Mouse (Mus musculus) spleen, postnatal 14 days (tissue): ENCODE measurements around the gene Ssh3.

Experiments used
- DNase-seq, 2 experiments: peaks; one replicate each; pipeline ENCODE4 v3.0.0; 2021 to 2022; ENCODE audit warnings: low spot score in 2 of 2

Ssh3 gene

DNA sequence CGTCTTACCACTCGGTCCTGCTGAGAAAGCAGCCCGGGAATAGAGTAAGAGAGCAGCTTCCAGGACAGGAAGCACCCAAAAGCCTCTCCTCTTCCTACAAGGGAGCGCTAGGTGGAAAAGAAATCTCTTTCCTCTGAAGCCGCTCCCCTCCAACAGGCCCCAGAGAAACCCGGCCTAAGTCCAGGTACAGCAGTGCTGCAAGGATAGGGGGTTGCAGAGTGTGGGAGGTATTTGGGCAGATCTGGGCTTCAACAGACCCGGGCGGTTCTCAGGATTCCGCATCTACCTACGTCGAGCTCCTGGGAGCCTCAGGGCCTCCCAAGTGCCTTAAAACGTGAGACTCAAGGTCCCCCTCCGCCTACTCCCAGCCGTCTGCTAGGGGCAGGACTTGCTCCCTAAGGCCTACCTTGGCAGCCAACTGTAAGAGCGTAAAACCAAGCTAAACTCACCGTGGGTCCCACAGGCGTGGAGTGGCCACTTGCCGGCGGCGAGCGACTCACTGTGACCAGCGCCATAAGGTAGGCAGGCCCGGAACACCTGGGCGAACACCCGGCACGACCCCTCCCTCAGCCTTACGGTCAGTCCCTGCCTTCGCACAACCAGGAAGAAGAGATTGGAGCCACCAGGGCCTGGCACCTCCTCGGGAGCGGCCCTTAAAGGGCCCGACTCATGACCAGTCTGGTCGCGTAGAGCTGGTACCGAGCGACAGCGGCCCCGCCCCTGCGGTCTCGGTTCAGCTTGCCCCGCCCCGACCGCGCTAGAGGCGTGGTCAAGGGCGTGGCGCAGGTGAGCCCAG, at the start of gene Ssh3:
Ssh3 (minus strand) TSS at position 615 of the 796 bp plus-strand sequence.
- DNase-seq = peak; percentile 41 to 60

DNA sequence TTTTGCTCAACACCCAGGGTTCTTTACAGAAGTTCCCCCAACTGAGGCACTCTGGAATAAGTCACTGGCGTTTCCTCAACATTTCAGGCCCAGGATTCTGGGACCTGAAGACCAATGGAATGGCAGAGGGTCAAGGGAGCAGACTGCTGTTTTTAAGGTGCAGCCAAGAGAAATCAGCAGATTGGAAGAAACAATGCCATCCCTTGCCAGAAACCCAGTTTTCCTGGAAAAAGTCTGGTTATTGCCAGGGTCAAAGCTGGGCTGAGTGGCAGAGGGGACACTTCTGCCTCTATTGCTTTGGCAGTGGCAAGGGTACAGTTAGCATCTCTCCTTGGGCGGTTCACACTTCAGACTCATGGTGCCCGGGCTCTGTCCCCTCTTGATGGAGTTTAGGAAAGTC, 48.2 kb upstream of the Ssh3 start:
- DNase-seq = no peak

DNA sequence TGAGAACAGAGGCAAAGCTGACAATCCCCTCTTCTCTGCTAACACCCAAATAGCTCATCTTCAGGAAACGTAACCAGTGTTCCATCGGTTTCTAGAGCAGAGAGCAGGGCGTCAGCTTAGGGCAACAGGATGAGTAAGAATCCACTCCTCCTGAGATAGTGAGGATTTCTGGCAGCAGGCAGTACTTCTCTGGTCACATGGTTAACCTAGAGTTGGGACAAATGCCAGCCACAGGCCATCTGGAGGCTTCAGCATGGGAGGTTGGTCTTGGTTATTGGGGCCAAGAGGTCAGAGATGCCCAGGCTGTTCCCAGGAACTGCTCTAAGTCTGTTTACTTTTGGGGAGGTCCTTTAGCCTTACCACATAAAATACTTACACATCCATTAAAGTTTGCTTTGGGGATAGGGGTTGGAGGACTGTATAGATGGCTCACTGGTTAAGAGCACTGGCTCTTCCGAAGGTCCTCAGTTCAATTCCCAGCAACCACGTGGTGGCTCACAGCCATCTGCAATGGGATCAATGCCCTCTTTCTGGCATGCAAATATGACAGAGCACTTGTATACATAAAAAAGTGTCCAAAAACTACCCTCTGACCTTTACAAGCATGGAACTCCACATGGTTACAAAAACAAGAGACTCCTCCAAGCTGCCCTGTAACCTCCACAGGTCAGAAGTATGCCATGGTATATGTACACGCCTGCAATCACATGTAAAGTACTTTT, 46.4 kb upstream of the Ssh3 start:
- no peak for DNase-seq

DNA sequence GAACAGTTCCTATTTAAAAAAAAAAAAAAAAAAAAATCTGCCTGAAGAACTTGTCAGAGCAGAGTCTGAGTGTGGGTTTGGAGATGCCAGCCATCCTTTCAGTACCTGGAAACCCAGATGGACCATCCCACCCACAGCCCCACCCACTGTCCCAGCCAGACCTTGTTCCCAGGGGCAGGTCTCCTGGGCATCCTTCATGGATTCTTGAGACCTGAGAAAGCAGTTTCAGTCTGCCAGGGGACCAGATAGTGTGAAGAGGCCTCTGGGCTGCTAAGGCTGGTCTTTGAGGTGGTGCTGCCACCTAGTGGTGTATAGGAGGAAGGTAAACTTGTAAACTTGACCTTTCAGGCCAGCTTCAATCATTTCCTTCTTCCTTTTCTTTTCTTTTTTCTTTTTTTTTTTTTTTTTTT, 40.8 kb upstream of the Ssh3 start:
- no peak for DNase-seq

DNA sequence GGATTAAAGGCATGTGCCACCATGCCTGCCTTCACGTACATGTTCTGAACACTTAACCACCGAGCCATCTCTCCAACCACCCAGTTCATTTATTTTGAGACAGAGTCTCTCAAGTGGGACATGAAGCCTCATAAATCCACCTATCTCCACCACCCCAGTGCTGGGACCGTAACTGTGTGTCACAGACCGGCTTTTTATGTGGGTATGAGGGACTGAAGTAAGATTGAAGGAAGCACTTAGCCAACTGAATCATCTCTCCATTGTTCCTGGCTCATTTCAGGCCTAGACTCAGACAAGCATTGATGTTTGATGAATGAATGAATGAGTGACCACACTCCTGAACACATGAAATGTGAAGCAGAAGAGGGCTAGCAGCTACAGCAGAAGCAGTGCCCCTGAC, 40.3 kb upstream of the Ssh3 start:
- no peak for DNase-seq

DNA sequence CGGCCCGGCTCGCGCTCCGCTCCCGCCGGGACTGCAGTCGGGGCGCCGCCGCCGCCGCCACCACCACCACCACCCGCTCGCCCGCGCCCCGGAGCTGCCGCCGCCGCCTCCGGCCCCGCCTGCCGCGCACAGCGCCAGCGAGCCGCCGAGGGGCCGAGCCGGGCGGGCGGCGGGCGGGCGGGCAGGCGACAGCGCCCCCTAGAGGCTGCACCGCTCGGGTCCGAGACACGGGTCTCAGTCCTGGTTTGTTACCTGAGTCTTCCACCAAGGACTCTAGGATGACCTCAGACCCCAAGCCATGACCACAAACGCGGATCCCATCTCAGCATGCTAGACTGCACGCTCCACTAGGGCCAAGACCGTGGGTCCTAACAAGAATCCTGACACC, 37.2 kb upstream of the Ssh3 start, which contains the start of gene Grk2:
Grk2 (minus strand) TSS at position 33 of the 388 bp plus-strand sequence.
- peak; percentile 82 to 89 for DNase-seq

DNA sequence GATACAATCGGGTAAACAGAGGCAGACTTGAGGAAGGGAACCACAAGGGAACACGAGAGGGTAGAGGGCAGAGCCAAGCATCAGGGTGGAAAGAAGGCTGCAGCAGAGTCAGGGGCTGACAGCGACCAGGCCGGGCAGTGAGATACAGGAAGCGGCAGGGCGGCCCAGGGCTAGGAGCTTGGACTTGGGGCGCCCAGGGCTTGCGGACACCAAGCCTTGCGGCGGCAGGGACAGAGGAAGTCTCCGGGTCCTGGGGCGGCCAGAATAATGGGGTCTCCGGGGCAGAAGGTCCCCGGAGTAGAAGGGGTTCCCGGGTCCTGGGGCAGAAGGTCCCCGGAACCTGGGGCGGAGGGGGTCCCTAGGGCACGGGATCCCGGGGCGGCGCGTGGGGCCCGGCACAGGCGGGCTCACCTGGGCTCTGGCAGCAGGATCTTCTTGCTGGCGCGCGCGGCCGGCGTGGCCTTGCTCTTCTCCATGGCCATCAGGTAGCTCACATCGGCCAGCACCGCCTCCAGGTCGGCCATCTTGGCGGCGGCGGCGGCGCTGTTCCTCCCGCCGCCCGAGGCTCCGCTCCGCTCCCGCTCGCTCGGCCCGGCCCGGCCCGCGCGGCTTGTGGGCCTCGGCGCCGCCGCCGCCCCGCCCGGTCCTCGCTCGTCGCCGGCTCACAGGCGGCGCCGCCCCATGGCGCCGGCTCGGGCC, 36.7 kb upstream of the Ssh3 start:
- peak in 1 of 2 experiments; percentile 42 for DNase-seq

DNA sequence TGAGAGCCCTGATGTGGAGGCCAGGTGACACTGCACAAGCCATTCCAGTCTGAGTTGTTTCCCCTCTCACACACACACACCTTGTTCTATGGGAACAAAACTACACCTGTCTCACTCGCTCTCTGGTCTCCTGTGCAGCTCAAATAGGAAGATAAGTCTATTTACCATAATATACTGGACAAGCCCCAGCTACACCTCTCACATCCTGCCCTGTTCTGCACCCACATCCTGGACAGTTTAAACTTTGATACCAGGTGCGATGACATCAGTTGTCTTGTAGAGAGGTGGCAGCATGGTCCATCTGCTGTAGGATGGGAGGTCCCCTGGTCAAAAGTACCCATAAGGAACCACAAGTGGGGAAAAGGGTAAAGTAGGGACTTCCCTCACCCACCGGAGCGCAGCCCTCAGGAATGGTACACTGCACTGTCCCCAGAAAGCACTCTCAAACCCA, 35.9 kb upstream of the Ssh3 start:
- no peak for DNase-seq

DNA sequence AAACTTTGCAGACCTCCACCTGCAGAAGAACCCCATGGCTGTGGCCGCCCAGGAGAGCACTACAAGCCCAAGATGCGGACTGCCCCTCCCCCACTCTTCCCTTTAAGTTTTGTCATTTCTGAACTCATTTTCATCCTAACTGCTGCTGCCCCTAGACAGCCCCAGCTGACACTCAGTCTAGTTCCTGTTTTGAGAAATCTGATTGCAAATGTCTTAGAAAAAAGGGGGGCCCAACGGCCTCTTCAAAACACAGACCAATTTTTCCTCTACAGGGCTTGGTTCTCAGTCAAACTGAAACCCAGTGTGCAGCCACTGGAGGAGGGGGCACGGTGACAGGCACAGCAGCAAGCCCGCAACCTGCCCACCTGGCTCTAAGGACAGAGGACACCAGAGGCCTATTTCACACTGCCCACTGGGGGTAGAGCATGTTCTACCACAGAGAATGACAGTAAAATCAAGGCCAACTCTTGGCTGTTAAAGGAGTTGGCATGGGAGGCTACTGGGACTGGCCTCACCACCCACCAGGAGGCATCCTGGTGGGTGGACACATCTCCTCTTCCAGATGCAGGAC, 35.4 kb upstream of the Ssh3 start:
- DNase-seq = peak in 1 of 2 experiments; percentile 61

DNA sequence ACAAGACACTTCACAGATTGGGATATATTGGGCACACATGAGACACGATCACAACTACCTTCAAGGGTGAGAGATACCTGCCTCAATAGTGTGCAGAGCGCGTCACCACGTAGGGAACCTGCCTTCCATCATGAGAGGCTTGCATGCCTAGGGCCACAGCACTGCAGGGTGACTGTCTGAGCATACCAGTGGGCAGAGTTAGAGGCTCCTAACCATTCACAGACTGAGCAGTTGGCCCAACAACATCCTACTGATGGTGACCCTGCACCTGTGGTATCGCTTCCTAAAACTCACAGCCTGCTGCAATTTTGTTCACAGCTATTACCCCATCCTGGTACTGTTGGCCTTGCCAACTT, 34.6 kb upstream of the Ssh3 start:
- no peak for DNase-seq

DNA sequence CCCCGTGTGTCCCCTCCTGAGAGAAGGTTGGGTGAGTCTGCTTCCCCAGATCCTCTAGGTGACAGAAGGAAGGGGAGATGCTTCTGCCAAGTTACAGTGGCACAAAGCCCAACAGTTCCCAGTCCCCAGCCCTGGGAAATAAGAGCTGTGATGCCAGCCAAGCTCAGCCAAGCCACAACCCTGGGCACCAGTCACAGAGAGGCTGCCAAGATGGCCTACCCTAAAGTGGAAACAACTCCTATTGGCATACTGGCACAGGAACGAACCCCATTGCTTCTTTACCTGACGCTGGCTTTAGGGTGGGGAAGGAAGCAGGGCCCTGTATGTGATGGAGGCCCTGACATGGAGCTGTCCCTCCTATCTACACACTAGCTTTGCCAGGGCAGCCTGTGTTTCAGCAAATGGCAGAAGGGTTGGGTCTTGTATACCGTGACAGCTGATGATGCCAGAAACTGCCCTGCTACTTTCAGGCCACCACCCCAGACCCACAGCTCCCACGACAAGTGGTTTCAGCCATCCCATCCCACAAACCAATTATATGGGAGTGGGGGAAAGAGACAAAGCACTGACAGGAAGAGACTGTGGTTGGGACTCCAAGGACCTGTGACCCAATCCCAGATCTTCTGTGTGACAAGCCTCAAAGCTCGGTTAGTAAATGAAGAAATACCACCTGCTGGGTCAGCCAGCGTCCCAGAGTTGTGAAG, 34.1 kb upstream of the Ssh3 start:
- DNase-seq = no peak

DNA sequence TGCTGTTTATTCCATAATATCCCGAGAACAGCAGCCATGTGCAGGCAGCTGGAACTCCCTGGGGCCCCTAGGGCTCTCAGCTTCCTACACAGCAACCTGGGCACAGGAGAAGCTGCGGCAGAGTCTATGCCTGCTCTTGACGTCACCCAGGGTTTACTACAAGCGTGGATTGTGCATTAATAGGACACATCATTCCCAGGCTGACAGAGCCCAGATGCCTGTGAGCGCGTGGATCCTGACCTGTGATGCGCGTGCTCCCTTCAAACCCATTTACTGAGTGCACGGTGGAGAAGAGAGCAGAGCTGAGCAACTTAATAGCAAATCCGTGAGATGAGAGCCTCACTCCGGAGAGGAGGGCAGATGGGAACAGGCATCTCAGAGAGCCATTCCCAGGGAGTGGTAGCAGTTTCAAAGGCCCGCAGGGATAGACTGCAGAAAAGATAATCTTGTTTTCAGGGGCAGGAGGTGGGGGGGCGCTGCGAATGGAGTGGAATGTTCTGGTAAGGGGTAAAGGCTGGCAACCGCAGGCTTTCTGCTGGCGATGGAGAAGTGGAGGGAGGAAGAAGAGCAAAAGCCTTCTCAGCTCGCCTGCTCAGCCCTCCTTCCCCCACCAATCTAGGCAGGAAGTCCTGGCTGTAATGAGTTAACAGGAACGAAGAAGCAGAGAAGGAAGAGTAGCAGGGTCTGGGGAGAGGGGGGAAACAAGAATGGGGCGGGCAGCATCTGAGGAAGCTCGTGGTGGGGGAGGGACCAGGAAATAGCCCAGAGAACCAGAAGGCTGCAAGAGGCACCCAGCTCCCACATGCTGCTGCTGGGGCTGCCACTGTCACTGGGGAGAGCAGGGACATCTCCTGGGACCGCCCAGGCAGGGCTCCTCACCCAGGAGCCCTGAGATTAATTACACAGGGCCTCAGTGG, 33.0 kb upstream of the Ssh3 start:
- peak; percentile 53 to 62 for DNase-seq

DNA sequence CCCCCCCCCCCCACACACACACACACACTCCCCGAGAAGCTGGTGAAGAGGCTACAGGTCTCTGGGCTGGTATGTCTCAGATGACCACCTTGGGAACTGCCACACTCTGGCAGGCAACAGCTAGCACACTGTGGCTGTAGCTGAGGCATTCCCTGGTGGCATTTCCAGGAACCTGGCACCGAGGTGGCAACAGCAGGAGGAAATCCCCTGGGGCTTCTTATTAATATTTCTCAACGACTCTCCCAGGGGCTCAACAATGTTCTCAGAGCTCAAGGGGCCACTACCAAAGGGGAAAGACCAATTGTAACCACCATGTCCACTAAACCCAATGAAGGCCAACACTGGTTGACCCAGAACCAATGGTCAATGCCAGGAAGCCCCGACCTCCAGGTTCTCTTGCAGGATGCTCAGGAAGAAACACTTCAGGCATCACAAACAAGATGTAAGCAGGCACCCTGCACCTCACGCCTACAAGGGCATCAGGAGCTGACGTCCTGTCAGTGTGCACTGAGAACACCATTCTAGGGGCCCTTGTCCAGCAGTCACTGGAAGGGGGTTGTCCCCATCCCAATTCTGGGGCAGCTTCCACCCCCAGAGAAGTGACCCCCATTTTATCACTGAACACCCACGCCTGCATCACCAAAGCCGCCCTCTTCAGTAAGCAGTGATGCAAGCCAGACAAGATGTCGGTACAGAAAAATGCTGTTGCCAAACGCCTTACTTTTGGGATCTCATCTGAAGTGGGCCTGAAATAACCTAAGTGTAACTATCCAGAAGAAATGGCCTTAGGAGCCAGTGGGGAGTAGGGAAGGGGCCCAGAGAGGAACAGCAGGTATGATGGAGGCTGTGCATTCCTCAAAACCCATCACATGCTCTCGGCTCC, 32.1 kb upstream of the Ssh3 start:
- no peak for DNase-seq

DNA sequence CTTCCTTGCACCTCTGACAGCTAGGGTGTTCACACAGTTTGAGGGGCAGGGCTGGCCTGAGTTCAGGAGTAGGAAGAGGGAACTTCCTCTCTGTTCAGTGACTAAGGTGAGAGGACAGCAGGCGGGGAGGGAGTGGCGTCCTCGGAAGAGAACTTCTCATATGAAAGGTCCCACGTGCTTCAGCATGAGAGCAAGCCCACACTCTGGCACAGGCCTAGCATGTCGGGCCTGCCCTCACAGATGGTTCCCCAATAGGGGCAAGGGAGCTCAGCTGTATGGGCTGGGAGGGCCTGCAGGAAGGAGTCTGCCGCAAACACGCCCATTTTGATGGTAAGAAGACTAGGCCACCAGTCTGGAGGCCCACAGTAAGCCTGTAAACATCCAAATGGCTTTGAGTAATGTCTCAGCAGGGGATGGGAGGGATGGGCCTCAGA, 31.3 kb upstream of the Ssh3 start:
- peak; percentile 59 to 68 for DNase-seq

DNA sequence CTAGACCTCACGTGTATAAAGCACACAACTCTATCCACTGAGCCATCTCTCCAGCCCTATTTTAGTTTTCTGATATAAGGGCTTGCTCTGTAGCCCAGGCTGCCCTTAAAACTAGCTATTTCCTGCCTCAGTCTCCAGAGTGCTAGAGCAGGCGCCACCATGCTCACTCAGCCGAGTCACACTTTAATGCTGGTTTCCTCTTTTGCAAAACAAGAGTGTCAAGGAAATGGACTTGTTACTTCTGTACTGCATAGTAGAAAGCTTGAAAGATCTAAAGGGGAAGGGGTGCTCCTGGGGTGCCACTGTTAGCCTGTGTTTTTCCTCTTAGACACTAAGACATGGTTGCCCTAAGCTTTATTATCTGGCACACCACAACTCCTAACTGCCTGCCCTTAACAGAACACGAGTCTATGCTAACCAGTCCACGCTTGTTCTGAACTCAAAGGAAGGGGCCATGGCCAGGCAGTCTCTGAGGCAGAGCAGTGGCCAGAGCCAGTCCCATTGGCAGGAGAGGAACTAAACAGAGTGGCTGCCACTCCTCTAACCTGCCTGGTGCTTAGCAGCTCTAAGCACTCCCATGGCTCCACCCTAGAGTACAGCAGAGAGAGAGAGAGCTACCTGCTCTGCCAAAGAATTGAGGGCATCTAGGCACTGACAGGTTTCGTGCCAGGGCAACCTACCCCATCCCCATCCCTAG, 30.7 kb upstream of the Ssh3 start:
- DNase-seq = no peak

DNA sequence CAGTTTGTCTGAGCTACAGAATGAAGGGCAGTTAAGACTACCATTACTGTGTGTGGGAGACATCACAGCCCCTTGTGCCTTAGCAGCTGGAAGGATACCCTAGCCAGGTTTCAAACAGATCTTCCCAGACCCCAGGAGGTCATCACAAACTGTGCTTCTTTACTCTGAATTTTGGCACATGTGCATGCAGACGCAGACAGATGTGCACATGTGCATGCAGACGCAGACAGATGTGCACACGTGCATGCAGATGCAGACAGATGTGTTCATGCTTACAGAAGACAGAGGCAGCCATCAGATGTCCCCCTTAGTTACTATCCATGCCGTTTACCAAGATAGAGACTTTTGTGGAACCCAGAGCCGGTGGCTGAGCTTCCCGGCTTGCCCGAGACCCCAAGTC, 30.1 kb upstream of the Ssh3 start:
- no peak for DNase-seq

DNA sequence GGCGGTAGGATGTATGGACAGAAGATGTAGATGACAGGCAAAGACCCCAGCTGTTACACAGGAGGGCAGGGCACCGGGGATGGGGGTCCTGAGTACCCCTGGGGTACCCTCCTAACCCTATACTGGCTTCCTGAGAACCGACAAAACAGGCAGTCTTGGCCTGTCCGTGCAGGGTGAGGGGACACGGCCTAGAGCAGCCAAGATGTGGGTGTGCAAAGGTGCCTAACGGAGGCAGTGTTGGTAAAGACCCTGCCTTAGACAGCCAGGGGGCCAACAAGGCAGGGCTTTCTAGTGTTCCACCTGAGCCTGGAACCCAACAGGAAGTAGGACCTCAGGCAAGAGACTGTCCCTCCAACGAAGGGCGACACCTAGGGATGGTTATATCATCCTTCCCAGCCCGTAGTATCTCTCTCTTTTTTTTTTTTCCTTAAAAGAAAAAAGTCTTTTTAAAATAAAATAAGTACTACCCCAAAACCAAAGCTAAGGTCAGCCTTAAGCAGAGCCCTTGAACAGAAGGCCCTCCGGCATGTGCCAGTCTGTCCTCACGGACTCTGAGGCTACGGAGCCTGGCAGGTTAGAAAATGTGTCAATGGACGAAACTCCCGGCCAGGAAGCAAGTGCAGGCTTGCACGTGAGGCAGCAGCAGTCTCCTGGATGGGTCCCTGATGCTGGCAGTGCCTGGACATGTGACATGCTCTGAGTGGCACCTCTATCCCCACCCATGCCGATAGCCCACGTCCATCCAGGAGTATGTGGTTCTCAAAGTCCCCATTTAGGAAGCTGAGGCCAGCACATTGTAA, 29.5 kb upstream of the Ssh3 start:
- DNase-seq = no peak

DNA sequence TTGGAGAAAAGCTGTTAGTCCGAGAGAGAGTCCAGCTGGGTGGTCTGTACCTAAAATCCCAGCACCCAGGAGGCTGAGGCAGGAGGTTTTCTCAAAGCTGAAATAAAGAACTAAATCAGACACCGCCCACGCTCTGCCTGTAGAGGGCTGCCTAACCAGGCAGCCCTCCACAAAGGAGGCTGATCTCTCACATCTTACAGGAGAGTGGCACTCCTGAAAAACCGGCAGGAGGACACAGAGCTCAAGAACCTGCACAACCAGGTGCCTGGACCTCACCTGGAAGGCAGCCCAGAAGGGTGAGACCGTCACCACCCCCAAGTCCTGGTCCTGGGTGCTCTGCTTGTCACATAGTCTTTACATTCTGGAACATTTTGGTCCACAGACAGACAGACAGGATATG, 28.9 kb upstream of the Ssh3 start:
- DNase-seq = no peak
